Mouse (Mus musculus) cerebellum, adult 18-20 months (tissue): ENCODE data around the gene Nop53.
"Not testable (repeated sequence)": the region's sequence is repeated elsewhere in the genome, so short reads cannot be mapped to it uniquely, and the experiment has no call there.

ENCODE experiments used
- DNase-seq, 2 experiments: peaks; one replicate each; pipeline ENCODE4 v3.0.0; 2021

Nop53 gene

DNA sequence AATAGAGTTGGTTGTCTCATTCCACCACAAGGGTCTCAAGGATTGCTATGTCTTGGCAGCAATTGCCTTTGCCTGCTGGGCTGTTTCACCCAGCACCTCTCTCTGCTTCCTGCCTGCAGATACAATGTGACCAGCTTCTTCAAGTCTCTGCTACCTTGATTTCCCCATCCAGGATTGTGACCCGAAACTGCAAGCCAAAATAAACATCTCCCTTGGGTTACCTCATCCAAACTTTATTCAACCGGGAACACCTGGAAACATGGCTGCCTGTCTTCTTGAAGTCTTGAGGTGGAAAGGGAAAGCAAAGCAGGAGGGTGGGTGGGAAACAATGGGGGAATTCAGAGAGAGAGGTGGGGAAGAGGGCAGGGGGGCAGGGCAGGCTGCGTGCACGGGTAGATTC is 28.9 kb downstream of the Nop53 start:
- DNase-seq, result no peak

DNA sequence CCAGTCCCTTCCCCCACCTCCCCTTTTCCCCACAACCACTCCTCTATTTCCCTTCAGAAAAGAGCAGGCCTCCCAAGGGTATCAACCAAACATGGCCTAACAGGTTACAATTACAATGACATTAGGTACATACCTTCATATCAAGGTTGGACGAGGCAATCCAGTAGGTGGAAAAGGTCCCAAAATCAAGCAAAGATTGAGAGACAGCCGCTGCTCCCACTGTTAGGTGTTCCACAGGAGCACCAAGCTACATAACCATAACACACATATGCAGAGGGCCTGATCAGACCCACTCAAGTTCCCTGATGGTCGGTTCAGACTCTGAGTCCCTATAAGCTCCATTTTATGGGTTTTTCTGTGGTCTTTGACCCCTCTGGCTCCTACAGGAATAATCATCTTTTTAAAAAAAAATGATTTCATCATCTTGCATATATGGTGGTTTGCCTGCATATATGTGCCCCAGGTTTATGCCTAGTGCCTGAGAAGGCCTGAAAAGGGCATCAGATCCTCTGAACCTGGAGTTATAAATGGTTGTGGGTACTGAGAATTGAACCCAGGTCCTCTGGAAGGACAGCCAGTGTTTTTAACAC is 29.6 kb downstream of the Nop53 start:
- DNase-seq, result no peak

DNA sequence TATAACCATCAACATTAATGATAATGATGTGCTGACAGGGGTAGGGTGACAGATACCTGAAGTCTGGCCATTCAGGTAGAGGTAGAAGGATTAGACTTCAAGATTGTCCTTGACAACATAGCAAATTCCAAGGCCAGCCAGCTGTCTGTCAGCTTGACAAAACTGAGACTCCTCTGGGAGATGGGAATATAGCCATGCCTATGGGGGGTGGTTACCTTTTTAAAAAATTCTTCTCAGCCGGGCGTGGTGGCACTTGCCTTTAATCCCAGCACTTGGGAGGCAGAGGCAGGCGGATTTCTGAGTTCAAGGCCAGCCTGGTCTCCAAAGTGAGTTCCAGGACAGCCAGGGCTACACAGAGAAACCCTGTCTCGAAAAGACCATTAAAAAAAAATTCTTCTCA is 30.2 kb downstream of the Nop53 start:
- DNase-seq, result not testable (repeated sequence)

DNA sequence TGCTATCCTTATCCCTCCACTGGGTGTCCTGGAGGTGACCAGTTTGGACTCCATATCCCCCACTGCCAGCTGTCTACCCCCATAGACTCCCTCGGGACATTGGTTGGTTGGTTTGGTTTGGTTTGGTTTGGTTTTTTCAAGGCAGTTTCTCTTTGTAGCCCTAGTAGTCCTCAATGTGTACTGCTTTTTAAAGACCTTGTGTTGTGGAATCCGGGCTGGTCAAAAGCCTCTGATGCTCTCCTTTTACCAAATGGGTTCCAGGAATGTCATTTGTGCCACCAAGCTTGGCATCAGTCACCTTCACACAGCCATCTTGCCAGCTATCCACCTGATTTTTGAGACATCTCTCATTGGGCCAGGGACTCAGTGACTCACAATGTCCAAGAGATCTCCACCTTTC is 31.1 kb downstream of the Nop53 start:
- DNase-seq, result no peak

DNA sequence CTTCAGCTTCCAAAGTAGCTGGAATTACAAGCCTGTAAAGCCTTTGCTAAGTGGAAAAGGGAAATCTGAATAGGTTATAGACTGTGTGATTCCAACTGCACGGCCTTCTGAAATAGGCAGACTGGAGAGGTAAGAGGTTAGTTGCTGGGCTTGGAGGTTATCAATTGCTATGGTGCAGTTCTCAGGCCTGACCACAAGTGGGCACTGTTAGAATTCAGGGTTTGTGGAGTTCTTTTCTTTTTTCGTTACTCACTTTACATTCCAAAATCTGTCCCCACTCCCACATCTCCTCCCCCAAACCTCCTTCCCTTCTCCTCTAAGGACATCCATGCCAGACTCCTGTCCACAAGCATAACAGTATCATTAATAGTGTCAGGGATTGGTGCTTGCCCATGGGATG is 31.6 kb downstream of the Nop53 start:
- peak in 1 of 2 experiments; percentile 25 for DNase-seq

DNA sequence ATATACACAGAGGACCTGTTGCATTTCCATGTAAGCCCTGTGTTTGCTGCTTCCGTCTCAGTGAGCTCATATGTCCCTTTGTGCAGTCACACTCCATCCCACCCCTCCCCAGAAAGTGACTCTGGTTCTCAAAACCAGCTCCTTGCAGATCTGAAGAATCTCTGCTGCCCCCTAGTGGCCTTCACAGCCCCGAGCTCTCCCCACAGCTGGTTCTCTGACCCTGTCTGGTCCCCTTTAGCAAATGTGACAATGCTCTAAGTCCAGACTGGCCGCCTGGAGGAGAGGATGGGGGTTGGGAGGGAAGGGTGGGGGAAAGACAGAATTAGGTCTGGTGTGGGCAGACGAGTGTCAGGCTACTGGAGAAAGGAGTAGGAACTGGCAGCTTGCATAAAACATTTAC is 33.7 kb downstream of the Nop53 start:
- DNase-seq, result peak; percentile 68 to 72

DNA sequence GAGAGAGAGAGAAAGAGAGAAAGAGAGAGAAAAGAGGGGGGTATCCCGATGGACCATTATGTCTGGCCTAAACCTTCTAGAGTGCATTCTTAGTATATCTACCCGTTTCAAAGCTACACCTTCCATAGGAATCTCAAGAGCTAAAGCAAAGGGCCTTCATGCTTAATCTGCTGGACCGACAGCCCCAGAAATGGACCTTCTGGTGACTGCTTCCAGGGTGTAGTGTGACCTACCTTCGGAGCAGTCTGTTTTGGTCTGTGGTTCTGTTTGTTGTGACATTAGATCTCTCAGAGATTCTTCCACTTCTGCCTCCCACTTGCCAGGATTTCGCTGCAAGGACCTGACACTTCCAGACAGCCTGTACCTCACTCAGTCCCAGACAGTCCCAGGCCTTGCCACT is 35.4 kb downstream of the Nop53 start:
- DNase-seq, result no peak

DNA sequence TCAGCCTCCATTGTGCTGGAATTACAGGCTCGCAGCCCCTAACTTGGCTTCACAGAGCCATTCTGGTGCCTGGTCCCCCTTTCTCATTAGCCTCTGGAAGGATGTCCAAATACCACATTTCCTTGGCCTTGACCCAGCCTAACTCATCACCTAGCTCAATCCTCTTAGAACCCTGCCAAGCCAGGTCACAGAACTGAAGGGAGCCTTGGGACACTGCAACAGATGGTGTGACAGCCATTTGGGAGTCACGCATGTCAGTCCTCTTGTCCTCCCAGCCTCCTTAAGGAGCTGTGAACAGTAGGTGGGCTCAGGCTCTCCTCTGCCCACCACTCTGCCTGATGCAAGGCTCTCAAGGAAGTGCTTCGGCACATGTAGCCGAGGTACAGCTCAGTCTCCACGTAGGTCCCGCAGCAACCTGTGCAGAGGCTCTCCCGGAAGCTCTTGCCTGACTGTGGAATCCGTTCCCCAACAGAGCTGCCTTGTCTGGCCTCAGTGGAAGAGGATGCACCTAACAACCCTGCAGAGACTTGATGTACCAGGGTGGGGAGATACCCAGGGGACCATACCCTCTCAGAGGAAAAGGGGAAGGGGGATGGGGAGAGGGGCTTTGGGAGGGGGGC is 37.8 kb downstream of the Nop53 start:
- no peak for DNase-seq

DNA sequence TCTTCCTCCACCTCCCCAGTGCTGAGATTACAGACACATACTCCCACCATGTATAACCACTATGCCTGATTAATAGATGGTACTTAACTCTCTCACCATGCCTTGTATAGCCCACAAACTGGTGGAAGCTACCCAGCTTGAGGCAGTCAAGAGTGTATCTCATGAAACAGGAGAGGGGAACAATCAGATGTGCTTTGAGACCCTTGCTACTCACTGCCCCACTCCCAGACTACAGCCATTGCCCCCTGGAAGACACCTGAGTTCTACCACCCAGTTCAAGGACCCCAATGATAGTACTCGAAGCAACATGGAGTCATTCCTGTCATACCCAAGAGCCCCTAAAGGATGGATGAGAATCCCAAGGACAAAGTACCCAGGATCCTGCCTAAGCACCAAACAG is 39.3 kb downstream of the Nop53 start:
- no peak for DNase-seq

DNA sequence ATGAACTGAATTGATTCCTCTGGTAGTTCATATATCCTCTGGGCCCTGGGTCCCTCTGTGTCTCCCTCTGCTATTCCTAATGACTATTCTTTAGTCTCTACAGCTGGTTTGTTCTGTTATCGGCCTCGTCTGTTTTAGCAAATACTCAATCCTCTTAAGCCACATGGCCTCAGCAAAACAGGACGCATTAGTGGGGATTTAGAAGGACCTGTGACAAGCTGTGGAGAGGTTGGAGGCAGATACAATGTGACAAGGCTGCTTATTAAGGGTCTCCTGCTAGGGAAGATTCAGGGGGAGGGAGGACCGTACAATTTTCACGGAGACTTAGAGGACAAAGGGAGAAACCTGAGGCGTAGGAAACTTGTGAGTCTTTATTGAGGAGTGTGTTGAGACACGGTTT is 40.0 kb downstream of the Nop53 start:
- DNase-seq, result no peak

DNA sequence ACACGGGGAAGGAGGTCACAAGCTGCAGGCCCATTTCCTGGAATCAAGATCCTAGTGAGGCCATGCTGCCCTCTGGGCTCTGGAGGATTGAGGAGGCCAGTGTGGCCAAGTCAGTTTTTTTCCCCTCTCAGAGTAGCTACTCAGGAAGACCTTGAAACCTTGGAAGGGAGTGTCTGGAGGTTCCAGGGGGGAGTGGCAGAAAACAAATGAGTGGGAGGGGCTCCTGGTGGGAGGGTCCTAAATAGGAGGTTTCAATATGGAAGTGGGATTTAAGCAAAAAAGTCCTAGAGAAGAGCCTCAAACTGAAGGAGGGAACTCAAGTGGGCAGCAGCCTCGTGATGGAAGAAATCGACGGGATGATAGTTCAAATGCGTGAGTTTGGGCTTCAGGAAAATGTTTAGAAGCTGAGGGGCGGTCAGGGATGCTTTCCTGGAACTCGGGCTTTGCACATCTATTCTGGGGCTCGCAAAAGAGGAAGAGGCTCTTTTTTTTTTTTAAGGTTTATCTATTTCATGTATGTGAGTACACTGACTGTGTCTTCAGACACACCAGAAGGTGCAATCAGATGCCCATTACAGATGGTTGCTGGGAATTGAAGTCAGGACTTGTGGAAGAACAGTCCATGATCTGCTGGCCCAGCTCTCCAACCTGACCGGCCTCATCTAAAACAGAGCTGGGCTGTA is 44.4 kb downstream of the Nop53 start:
- no peak for DNase-seq

DNA sequence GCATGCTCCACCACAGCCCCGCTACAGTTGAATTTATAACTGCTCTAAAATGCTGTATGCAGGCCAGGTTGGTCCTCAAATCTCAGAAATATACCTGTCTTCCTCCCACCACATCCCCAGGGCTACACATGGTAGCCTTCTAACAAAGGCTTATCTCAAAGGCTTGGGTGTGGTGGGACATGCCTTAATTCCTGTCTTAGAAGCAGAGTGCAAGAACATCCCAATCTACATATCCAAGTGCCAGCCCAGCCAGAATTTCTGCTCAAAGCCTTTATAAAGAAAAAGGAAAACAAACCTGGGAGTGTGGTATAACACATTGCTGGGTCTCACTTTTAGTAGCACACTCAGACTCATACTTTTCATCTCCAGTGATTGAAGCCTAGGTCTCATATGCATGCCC is 51.6 kb downstream of the Nop53 start:
- no peak for DNase-seq
